Mouse (Mus musculus): ENCODE data around the gene Smim15. TPM values are rescaled to one million over a fixed set of nuclear protein-coding genes. Genes with fewer than 3 reads are reported as not detected.

Gene Smim15
- polyA plus RNA-seq, 1 experiment from 2014 or later: 39.1 TPM

- 4% methylated on average over 7 of the region's 7 CpGs for WGBS
- Histone ChIP-seq H3K4me1 (peaks cover 27% of the 10 kb centered on the region), H3K27ac (no peak overlapping the region), H3K9me3 (no peaks in the 10 kb centered on the region), H3K4me3 (no peak overlapping the region), H3K27me3 (ENCODE audit: insufficient read depth, poor library complexity, severe bottlenecking) (no peaks in the 10 kb centered on the region; the same call in 1 of the 2 replicates), H3K36me3 (no peaks in the 10 kb centered on the region; the same call in 1 of the 2 replicates)
- DNase-seq (ENCODE audit: low spot score): no peak
These were observed 2.9 kb upstream of the Smim15 start for GRCm38 (mm10) chr13:108041358-108041757.

- no peak for DNase-seq (ENCODE audit: low spot score)
- Histone ChIP-seq H3K9me3 (no peaks in the 10 kb centered on the region), H3K27me3 (ENCODE audit: insufficient read depth, poor library complexity, severe bottlenecking) (no peaks in the 10 kb centered on the region; the same call in 1 of the 2 replicates), H3K4me1 (peaks cover 27% of the 10 kb centered on the region), H3K4me3 (peak overlapping the region; percentile 87), H3K27ac (peak overlapping the region; percentile 96), H3K36me3 (peaks cover 14% of the 10 kb centered on the region)
- WGBS: 7% methylated on average over 23 of the region's 23 CpGs
These were observed 620 bp upstream of the Smim15 start for GRCm38 (mm10) chr13:108043431-108044221.

GRCm38 (mm10) chr13:108045646-108046045 lies 1.4 kb downstream of the Smim15 start:
- H3K27me3 ChIP-seq (ENCODE audit: insufficient read depth, poor library complexity, severe bottlenecking): no peaks in the 10 kb centered on the region; the same call in 1 of the 2 replicates
- no peak overlapping the region for H3K4me3 ChIP-seq
- H3K9me3 ChIP-seq: no peaks in the 10 kb centered on the region
- 39% methylated on average over 3 of the region's 3 CpGs for WGBS
- peaks cover 14% of the 10 kb centered on the region for H3K36me3 ChIP-seq
- no peak overlapping the region for H3K27ac ChIP-seq
- peaks cover 21% of the 10 kb centered on the region for H3K4me1 ChIP-seq
- DNase-seq (ENCODE audit: low spot score): no peak

- 94% methylated on average over 3 of the region's 3 CpGs for WGBS
- no peak for DNase-seq (ENCODE audit: low spot score)
- peaks cover 17% of the 10 kb centered on the region for H3K4me1 ChIP-seq
- H3K4me3 ChIP-seq: no peak overlapping the region
- peaks cover 14% of the 10 kb centered on the region for H3K36me3 ChIP-seq
- no peak overlapping the region for H3K27ac ChIP-seq
- no peaks in the 10 kb centered on the region for H3K9me3 ChIP-seq
- no peaks in the 10 kb centered on the region for H3K27me3 ChIP-seq (ENCODE audit: insufficient read depth, poor library complexity, severe bottlenecking)
These were observed 1.8 kb downstream of the Smim15 start for GRCm38 (mm10) chr13:108046071-108046470.

GRCm38 (mm10) chr13:108046891-108047290 lies 2.6 kb downstream of the Smim15 start:
- Histone ChIP-seq H3K4me3 (no peak overlapping the region), H3K4me1 (peaks cover 13% of the 10 kb centered on the region), H3K9me3 (no peaks in the 10 kb centered on the region), H3K27ac (no peak overlapping the region), H3K27me3 (ENCODE audit: insufficient read depth, poor library complexity, severe bottlenecking) (no peaks in the 10 kb centered on the region), H3K36me3 (peaks cover 14% of the 10 kb centered on the region)
- no peak for DNase-seq (ENCODE audit: low spot score)
- WGBS: 82% methylated on average over 6 of the region's 6 CpGs

- H3K9me3 ChIP-seq: no peaks in the 10 kb centered on the region
- H3K27ac ChIP-seq: no peak overlapping the region
- no peak for DNase-seq (ENCODE audit: low spot score)
- H3K36me3 ChIP-seq: peaks cover 14% of the 10 kb centered on the region
- H3K4me3 ChIP-seq: no peak overlapping the region
- WGBS: 90% methylated on average over 6 of the region's 6 CpGs
- H3K4me1 ChIP-seq: peaks cover 13% of the 10 kb centered on the region
- no peaks in the 10 kb centered on the region for H3K27me3 ChIP-seq (ENCODE audit: insufficient read depth, poor library complexity, severe bottlenecking)
These were observed 3.1 kb downstream of the Smim15 start for GRCm38 (mm10) chr13:108047364-108047763.

- H3K27ac ChIP-seq: no peak overlapping the region
- peaks cover 6% of the 10 kb centered on the region; the same call in 1 of the 2 replicates for H3K4me1 ChIP-seq
- no peaks in the 10 kb centered on the region for H3K27me3 ChIP-seq (ENCODE audit: insufficient read depth, poor library complexity, severe bottlenecking)
- no peaks in the 10 kb centered on the region for H3K9me3 ChIP-seq
- no peaks in the 10 kb centered on the region for H3K36me3 ChIP-seq
- peak; percentile 69 for DNase-seq (ENCODE audit: low spot score)
- H3K4me3 ChIP-seq: no peak overlapping the region
- 73% methylated on average over 3 of the region's 3 CpGs for WGBS
These were observed 12.7 kb downstream of the Smim15 start for GRCm38 (mm10) chr13:108056896-108057295.

GRCm38 (mm10) chr13:108060286-108060885 lies 16.1 kb downstream of the Smim15 start:
- Histone ChIP-seq H3K9me3 (no peaks in the 10 kb centered on the region), H3K27me3 (ENCODE audit: insufficient read depth, poor library complexity, severe bottlenecking) (no peaks in the 10 kb centered on the region), H3K4me3 (no peak overlapping the region), H3K27ac (no peak overlapping the region), H3K36me3 (no peaks in the 10 kb centered on the region), H3K4me1 (peaks cover 6% of the 10 kb centered on the region; the same call in 1 of the 2 replicates)
- no peak for DNase-seq (ENCODE audit: low spot score)
- WGBS: 66% methylated on average over 7 of the region's 7 CpGs

GRCm38 (mm10) chr13:108060936-108061578 lies 16.8 kb downstream of the Smim15 start:
- DNase-seq (ENCODE audit: low spot score): no peak
- no peak overlapping the region for H3K27ac ChIP-seq
- H3K9me3 ChIP-seq: no peaks in the 10 kb centered on the region
- no peak overlapping the region for H3K4me3 ChIP-seq
- WGBS: 66% methylated on average over 8 of the region's 8 CpGs
- H3K27me3 ChIP-seq (ENCODE audit: insufficient read depth, poor library complexity, severe bottlenecking): no peaks in the 10 kb centered on the region
- peaks cover 6% of the 10 kb centered on the region; the same call in 1 of the 2 replicates for H3K4me1 ChIP-seq
- H3K36me3 ChIP-seq: no peaks in the 10 kb centered on the region

- DNase-seq (ENCODE audit: low spot score): no peak
- 76% methylated on average over 5 of the region's 5 CpGs for WGBS
- H3K27ac ChIP-seq: no peak overlapping the region
- no peaks in the 10 kb centered on the region for H3K4me1 ChIP-seq
- H3K36me3 ChIP-seq: no peaks in the 10 kb centered on the region
- H3K4me3 ChIP-seq: no peak overlapping the region
- H3K27me3 ChIP-seq (ENCODE audit: insufficient read depth, poor library complexity, severe bottlenecking): no peaks in the 10 kb centered on the region
- no peaks in the 10 kb centered on the region for H3K9me3 ChIP-seq
These were observed 18.7 kb downstream of the Smim15 start for GRCm38 (mm10) chr13:108062900-108063299.

- H3K9me3 ChIP-seq: no peaks in the 10 kb centered on the region
- no peaks in the 10 kb centered on the region for H3K27me3 ChIP-seq (ENCODE audit: insufficient read depth, poor library complexity, severe bottlenecking)
- no peak overlapping the region for H3K27ac ChIP-seq
- WGBS: 81% methylated on average over 11 of the region's 11 CpGs
- no peaks in the 10 kb centered on the region for H3K36me3 ChIP-seq
- H3K4me3 ChIP-seq: no peak overlapping the region
- H3K4me1 ChIP-seq: no peaks in the 10 kb centered on the region
- DNase-seq (ENCODE audit: low spot score): no peak
These were observed 19.3 kb downstream of the Smim15 start for GRCm38 (mm10) chr13:108063374-108064134.

GRCm38 (mm10) chr13:108064331-108064730 lies 20.1 kb downstream of the Smim15 start:
- H3K9me3 ChIP-seq: no peaks in the 10 kb centered on the region
- no peak overlapping the region for H3K4me3 ChIP-seq
- H3K27ac ChIP-seq: no peak overlapping the region
- no peaks in the 10 kb centered on the region for H3K4me1 ChIP-seq
- H3K27me3 ChIP-seq (ENCODE audit: insufficient read depth, poor library complexity, severe bottlenecking): no peaks in the 10 kb centered on the region
- 86% methylated on average over 6 of the region's 6 CpGs for WGBS
- no peak for DNase-seq (ENCODE audit: low spot score)
- H3K36me3 ChIP-seq: no peaks in the 10 kb centered on the region

Measured in heart, embryonic 10.5 days (tissue).